Mouse (Mus musculus) midbrain, embryonic 11.5 days (tissue): Measurements from ENCODE around the gene Ckap4. TPM values are rescaled to one million over a fixed set of nuclear protein-coding genes. Genes with fewer than 3 reads are reported as not detected.

Experiments used
- ATAC-seq: fragments of 200-750 bp; cut with Nextera tagmentation; 2 replicates; pipeline ENCODE4 v1.8.0; 2017; ENCODE audit warnings: moderate TSS enrichment, moderate library complexity; ENCODE audit not compliant: low FRiP score
- DNase-seq: peaks from one replicate; pipeline ENCODE4 v3.0.0; 2015; ENCODE audit warnings: low spot score; ENCODE audit errors: missing footprints
- H3K27ac ChIP-seq: fragments of 300-500 bp; sonication (generic); 2 replicates; pipeline ENCODE4 v1.5.1; 2014; ENCODE audit warnings: low read depth, low read length
- H3K27me3 ChIP-seq: fragments of 300-500 bp; sonication (generic); 2 replicates; pipeline ENCODE4 v1.6.1; 2014; ENCODE audit warnings: mild to moderate bottlenecking, low read length, moderate library complexity, mixed read lengths; ENCODE audit not compliant: control insufficient read depth, insufficient read depth
- H3K36me3 ChIP-seq: fragments of 300-500 bp; sonication (generic); 2 replicates; pipeline ENCODE4 v1.6.1; 2014; ENCODE audit warnings: mild to moderate bottlenecking, low read length, moderate library complexity, mixed read lengths; ENCODE audit not compliant: control insufficient read depth, insufficient read depth
- H3K4me1 ChIP-seq: fragments of 300-500 bp; sonication (generic); 2 replicates; pipeline ENCODE4 v1.6.1; 2014; ENCODE audit warnings: low read length; ENCODE audit not compliant: control insufficient read depth, insufficient read depth
- H3K4me2 ChIP-seq: fragments of 300-500 bp; sonication (generic); 2 replicates; pipeline ENCODE4 v1.6.1; 2014; ENCODE audit warnings: mild to moderate bottlenecking, moderate library complexity
- H3K4me3 ChIP-seq: fragments of 300-500 bp; sonication (generic); 2 replicates; pipeline ENCODE4 v1.5.1; 2014; ENCODE audit warnings: low read depth, low read length
- H3K9ac ChIP-seq: fragments of 300-500 bp; sonication (generic); 2 replicates; pipeline ENCODE4 v1.6.1; 2014; ENCODE audit warnings: low read length
- H3K9me3 ChIP-seq: fragments of 300-500 bp; sonication (generic); 2 replicates; pipeline ENCODE4 v1.6.1; 2016; ENCODE audit warnings: low read length; ENCODE audit not compliant: control insufficient read depth
- WGBS: fragments of 180-500 bp; shearing (Covaris S2); extraction: QIAGEN DNeasy Blood & Tissue Kit; methylation state at CpG from one replicate; pipeline ENCODE4 v1.1.7; 2014; 5-methylcytosine and 5-hydroxymethylcytosine counted together
- polyA plus RNA-seq: library from polyadenylated mRNA; unstranded; fragments of >200 nt; fragmentation: Nextera tagmentation; extraction: Ambion mirVana; gene quantifications from 2 replicates; pipeline ENCODE4 v1.2.1, GENCODE M21; 2014

Ckap4 gene
- polyA plus RNA-seq, 1 experiment from 2014 or later = 89.2 TPM

GRCm38 (mm10) chr10:84535859-84536258, 2.0 kb upstream of the Ckap4 start:
- Histone ChIP-seq H3K9me3 (no peaks in the 10 kb centered on the region), H3K4me1 (peaks cover 26% of the 10 kb centered on the region), H3K4me3 (no peak overlapping the region), H3K4me2 (no peak overlapping the region), H3K27me3 (no peaks in the 10 kb centered on the region), H3K36me3 (no peaks in the 10 kb centered on the region), H3K27ac (no peak overlapping the region), H3K9ac (no peak overlapping the region)
- WGBS = 70% methylated on average over 4 of the region's 4 CpGs
- ATAC-seq (no peak), DNase-seq (peak; percentile 17)

DNA sequence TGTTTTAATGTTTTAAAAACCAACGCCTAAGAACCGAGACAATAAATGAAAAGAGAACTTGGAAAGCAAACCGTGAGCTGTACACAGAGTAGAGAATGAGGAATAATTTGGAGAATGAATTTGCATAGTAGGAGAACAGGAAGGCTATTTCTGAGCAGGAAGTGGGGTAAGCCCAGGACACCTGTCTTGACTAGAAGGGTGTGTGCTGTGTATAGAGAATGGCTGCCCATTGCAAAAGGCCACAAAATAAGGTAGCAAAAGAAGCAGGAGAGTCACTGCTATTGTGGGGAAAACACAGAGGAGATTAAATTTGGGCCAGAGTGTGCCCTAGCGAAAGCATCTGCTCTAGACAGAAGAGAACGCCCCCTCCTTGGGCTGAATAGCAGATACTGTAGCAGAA, 1.6 kb upstream of the Ckap4 start:
- Histone ChIP-seq H3K27ac (no peak overlapping the region), H3K4me1 (peaks cover 28% of the 10 kb centered on the region), H3K4me3 (no peak overlapping the region), H3K36me3 (no peaks in the 10 kb centered on the region), H3K27me3 (no peaks in the 10 kb centered on the region), H3K9me3 (no peaks in the 10 kb centered on the region), H3K9ac (no peak overlapping the region), H3K4me2 (no peak overlapping the region)
- ATAC-seq (no peak), DNase-seq (peak; percentile 54)
- 81% methylated on average over 5 of the region's 5 CpGs for WGBS

DNA sequence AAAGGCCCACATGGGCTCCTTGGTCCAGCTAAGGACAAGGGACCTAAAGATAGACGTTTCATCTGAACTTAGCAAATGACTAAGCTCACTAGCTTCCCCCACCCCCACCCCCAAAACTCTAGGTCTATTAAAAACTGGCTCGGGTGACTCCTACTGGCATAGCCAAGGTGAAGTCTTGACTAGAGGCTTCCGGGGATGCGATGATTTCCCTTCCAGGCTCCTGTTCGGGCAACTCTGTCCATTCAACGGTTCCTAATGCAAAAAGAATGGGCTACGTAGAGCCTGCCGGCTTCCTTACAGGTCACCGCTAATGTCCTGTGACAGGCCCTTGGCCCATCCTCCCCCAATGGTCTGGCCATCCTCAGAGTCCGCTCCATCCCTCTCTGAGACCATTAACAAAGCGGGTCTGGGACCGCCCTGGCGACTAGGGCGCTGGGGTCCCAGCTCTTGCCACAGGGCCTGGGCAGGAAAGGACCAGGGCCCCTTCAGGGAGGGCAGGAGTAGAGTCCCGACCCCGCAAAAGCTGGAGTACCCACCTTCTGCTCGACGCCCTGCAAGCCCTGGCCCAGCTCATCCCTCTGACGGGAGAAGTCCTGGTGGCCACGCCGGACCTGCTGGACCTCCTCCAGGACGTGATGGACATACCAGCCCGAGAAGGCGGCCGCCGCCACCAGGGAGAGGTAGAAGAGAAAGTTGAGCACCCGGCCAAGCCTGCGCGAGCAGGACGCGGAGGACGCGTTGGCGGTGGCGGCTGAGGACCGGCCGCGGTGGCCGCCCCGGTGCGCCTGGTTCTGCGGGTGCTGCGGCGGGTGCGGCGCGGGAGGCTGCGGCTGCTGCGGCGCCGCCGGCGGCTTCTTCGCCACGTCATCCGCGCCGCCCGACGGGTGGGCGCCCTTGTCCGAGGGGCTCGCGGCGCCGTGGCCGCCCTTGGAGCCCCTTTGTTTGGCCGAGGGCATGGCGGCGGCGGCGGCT, 665 bp downstream of the Ckap4 start:
- under 1% methylated on average over 70 of the region's 72 CpGs for WGBS

DNA sequence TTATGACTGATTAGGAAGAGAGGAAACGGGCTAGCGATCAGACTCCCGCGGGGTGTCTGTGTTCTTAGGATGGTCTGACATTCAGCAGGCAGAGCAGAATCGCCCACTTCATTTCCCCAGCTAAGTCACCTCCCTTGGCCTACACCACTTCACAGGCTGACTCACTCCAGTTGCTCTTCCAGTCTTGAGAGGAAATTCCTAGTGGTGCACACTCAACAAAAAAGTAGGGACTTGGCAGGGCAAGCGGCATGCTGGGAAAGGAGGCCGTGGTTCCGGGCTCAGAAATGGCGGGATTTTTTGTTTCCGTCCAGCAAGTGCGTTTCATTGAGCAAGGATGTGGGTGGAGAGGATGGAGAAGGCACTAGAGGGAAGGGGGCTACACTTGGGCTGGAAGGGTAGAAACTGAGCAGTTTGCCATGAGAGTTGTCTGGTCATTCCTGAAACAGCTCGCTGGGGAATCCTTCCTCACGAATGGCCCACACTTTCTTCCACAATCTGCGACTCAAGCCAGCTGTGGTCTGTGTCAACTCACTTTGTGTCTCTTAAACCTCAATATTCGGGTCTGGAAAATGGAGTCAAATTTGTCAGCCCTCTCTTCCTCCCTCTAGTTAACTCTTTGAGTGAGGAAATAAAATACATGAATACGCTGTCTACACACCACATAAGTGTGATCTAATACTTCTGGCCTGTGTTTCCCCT, 1.5 kb downstream of the Ckap4 start:
- peaks cover 12% of the 10 kb centered on the region for H3K36me3 ChIP-seq
- peak overlapping the region; percentile 4; the same call in 1 of the 2 replicates for H3K27ac ChIP-seq
- peak overlapping the region; percentile 98 for H3K9ac ChIP-seq
- no peaks in the 10 kb centered on the region for H3K27me3 ChIP-seq
- H3K9me3 ChIP-seq = no peaks in the 10 kb centered on the region
- peaks cover 28% of the 10 kb centered on the region for H3K4me1 ChIP-seq
- peak overlapping the region; percentile 89 for H3K4me3 ChIP-seq
- WGBS = 82% methylated on average over 16 of the region's 16 CpGs
- DNase-seq (peak; percentile 90), ATAC-seq (no peak)
- H3K4me2 ChIP-seq = peak overlapping the region; percentile 61

More for the DNA sequence above, 665 bp downstream of the Ckap4 start:
- Histone ChIP-seq H3K27me3 (no peaks in the 10 kb centered on the region), H3K36me3 (peaks cover 4% of the 10 kb centered on the region), H3K9ac (peak overlapping the region; percentile 98), H3K9me3 (no peaks in the 10 kb centered on the region), H3K4me2 (peak overlapping the region; percentile 61), H3K27ac (peak overlapping the region; percentile 90), H3K4me1 (peaks cover 28% of the 10 kb centered on the region), H3K4me3 (peak overlapping the region; percentile 89)
- DNase-seq (peak; percentile 97), ATAC-seq (peak; percentile 54)

- Histone ChIP-seq H3K9ac (0 out of 2 replicates have a peak overlapping the region, but pooled peaks have one; percentile 21), H3K36me3 (peaks cover 12% of the 10 kb centered on the region), H3K4me2 (peak overlapping the region; percentile 61), H3K27ac (peak overlapping the region; percentile 4; the same call in 1 of the 2 replicates), H3K27me3 (no peaks in the 10 kb centered on the region), H3K9me3 (no peaks in the 10 kb centered on the region), H3K4me1 (peaks cover 28% of the 10 kb centered on the region), H3K4me3 (peak overlapping the region; percentile 89; the same call in 1 of the 2 replicates)
- 78% methylated on average over 4 of the region's 4 CpGs for WGBS
- no peak for ATAC-seq
- DNase-seq = peak; percentile 86
Observed at GRCm38 (mm10) chr10:84531576-84531975, 2.3 kb downstream of the Ckap4 start.

DNA sequence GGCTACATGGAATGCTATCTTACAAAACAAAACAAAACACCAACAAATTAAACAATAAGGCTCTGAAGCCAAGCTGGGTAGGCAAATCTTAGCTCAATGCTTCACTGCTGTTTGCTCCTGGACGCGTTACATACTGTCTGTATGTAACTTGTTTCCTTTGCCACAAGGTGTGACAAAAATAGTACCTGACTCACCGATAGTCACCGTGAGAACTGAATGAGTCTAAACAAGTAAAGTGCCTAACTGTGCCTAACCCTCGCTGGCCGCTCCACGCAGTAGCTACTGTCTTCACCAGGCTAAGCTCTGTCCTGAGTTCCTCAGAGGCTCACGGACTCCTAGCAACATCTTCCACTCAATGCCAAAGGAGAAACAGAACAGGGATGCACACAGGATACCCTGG, 3.5 kb downstream of the Ckap4 start:
- Histone ChIP-seq H3K27ac (no peak overlapping the region), H3K4me3 (no peak overlapping the region), H3K4me2 (peak overlapping the region; percentile 61; the same call in 1 of the 2 replicates), H3K4me1 (peaks cover 28% of the 10 kb centered on the region), H3K9ac (no peak overlapping the region), H3K9me3 (no peaks in the 10 kb centered on the region), H3K36me3 (peaks cover 12% of the 10 kb centered on the region), H3K27me3 (no peaks in the 10 kb centered on the region)
- no peak for ATAC-seq
- 91% methylated on average over 8 of the region's 8 CpGs for WGBS
- no peak for DNase-seq

GRCm38 (mm10) chr10:84527631-84528030, 6.2 kb downstream of the Ckap4 start:
- no peaks in the 10 kb centered on the region for H3K9me3 ChIP-seq
- peaks cover 21% of the 10 kb centered on the region for H3K4me1 ChIP-seq
- no peak overlapping the region for H3K27ac ChIP-seq
- H3K4me2 ChIP-seq = no peak overlapping the region
- WGBS = 85% methylated on average over 12 of the region's 12 CpGs
- no peak overlapping the region for H3K9ac ChIP-seq
- peaks cover 12% of the 10 kb centered on the region for H3K36me3 ChIP-seq
- peak; percentile 83 for DNase-seq
- H3K4me3 ChIP-seq = no peak overlapping the region
- no peaks in the 10 kb centered on the region for H3K27me3 ChIP-seq
- no peak for ATAC-seq

- Histone ChIP-seq H3K4me2 (no peak overlapping the region), H3K27me3 (no peaks in the 10 kb centered on the region), H3K9me3 (no peaks in the 10 kb centered on the region), H3K27ac (no peak overlapping the region), H3K36me3 (peaks cover 12% of the 10 kb centered on the region), H3K4me3 (no peak overlapping the region), H3K4me1 (peaks cover 15% of the 10 kb centered on the region), H3K9ac (no peak overlapping the region)
- WGBS = 80% methylated on average over 5 of the region's 5 CpGs
- DNase-seq (peak; percentile 73), ATAC-seq (no peak)
Observed at GRCm38 (mm10) chr10:84527070-84527469, 6.8 kb downstream of the Ckap4 start.

DNA sequence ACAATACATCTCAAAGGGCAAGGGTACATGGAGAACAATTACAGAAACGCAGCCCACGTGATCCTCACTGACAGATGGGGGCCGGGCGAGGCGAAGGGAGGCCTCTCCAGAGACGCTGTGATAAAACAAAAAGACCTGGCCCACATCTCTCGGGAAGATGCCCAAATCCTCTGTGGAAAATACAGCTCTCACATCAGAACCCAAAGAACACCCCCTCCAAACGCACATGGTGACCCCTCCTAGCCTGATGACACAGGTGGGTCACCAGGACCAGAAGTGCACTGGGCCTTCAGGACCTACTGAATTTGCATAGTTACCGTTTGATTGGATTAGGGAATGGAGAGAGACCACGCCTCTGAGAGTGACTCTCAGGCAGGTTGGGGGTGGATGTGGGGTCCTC, 7.4 kb downstream of the Ckap4 start:
- no peak overlapping the region for H3K9ac ChIP-seq
- peak; percentile 87 for DNase-seq
- H3K9me3 ChIP-seq = no peaks in the 10 kb centered on the region
- WGBS = 58% methylated on average over 10 of the region's 10 CpGs
- H3K4me3 ChIP-seq = no peak overlapping the region
- no peaks in the 10 kb centered on the region for H3K27me3 ChIP-seq
- peaks cover 10% of the 10 kb centered on the region for H3K4me1 ChIP-seq
- H3K4me2 ChIP-seq = no peak overlapping the region
- ATAC-seq = peak; percentile 66
- peaks cover 12% of the 10 kb centered on the region for H3K36me3 ChIP-seq
- H3K27ac ChIP-seq = no peak overlapping the region
